Mouse (Mus musculus) E14TG2a.4 (cell line): ENCODE data around the gene Tnip2.

Experiments used
- CTCF ChIP-seq: conservative IDR thresholded peaks from 2 replicates; pipeline ENCODE4 v1.5.1; 2014; ENCODE audit warnings: low read length
- NANOG ChIP-seq: IDR thresholded peaks from 2 replicates; pipeline ENCODE4 v1.6.1; 2014; ENCODE audit warnings: borderline replicate concordance, low read length, mixed read lengths

- TF ChIP-seq CTCF (no peak), NANOG (no peak)
These were observed 12.2 kb downstream of the Tnip2 start for GRCm38 (mm10) chr5:34501588-34501987.
